Mouse (Mus musculus): ENCODE measurements around the gene Ctc1. TPM values are rescaled to one million over a fixed set of nuclear protein-coding genes. Genes with fewer than 3 reads are reported as not detected.
"Not testable (repeated sequence)": the region's sequence is repeated elsewhere in the genome, so short reads cannot be mapped to it uniquely, and the experiment has no call there.

The Ctc1 gene
- total RNA-seq (2021) = 24.2 and 27.9 TPM in 2 replicates
- long read RNA-seq, experiment 1, full-length matches to known transcripts = 11 of 21 reads
- long read RNA-seq, experiment 1, partial matches to known transcripts = 7 of 21 reads
- long read RNA-seq, experiment 1, other reads (novel, unspliced or antisense) = 3 of 21 reads
- long read RNA-seq, experiment 2, full-length matches to known transcripts = 6 of 13 reads
- long read RNA-seq, experiment 2, partial matches to known transcripts = 3 of 13 reads
- long read RNA-seq, experiment 2, other reads (novel, unspliced or antisense) = 4 of 13 reads

DNA sequence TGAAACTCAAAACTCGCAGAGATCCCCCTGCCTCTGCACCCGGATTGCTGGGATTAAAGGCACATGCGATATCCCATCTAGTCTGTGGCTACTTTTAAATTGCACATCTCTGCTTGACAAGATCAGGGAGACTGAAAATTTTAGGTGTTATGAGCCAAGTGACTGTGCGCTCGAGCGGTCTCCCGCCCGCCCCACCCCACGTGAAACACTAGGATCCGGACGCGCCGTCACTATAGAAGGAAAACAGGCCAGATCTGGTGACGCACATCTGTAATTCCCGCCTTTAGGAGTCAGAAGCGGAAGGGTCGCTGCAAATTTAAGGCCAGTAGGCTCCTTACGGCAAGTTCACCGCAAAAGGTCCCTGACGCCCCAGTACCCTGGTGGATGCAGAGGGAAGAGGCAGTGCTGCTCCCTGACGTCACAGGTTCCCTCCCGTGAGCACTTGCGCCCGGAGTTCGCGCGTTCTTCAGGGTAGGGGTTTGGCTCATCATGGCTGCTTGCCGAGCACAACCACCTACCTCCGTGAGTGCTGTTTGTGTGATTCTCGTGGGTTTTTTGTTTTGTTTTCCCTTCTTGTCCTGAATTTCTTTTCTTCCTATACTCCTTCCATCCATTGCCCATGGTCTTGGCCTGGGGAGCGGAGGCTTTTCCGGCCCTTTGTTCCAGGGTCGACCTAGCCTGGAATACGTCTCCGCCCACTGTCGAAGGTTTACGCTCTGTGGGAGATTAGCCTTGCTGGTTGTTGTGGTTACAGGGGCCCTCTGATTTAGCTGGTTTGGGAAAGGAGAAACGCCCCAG is at the start of gene Ctc1:
TSS of gene Ctc1 (plus strand) at position 268 of the 798 bp plus-strand sequence.
- DNase-seq = peak; percentile 95

DNA sequence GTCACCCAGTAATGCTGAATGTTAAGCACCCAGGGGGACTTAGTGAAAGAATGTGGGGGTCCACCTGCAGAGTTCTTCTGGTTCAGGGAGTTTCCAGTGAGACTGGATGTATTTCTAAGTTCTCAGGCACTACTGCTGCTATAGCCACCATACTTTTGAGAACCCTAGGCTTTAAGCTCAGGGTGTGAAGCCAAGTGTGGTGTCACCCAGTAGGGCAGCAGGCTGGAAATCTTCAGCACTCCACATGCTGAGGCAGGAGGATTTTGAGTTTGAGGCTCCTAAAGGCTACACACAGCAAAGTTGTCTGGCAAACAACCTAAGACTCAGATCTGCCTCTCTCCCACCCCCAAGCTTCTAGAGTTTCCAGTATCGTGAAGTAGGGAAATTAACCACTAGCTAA is 49.2 kb upstream of the Ctc1 start:
- no peak for DNase-seq

GRCm38 (mm10) chr11:68967337-68968282 is 48.1 kb upstream of the Ctc1 start, which contains the start of gene Slc25a35:
TSS of gene Slc25a35 (plus strand) at chr11:68968131.
- DNase-seq = peak; percentile 97

GRCm38 (mm10) chr11:68968752-68969151 is 47.0 kb upstream of the Ctc1 start:
- no peak for DNase-seq

- DNase-seq = peak; percentile 74
Observed at GRCm38 (mm10) chr11:68970232-68970631, 45.5 kb upstream of the Ctc1 start.

GRCm38 (mm10) chr11:68973250-68974058 is 42.3 kb upstream of the Ctc1 start:
- DNase-seq = peak; percentile 94

GRCm38 (mm10) chr11:68974059-68974450 is 41.7 kb upstream of the Ctc1 start:
- no peak for DNase-seq

- no peak for DNase-seq
Observed at GRCm38 (mm10) chr11:68975085-68975484, 40.6 kb upstream of the Ctc1 start, which contains the start of gene Rangrf. TSS of gene Rangrf (minus strand) at chr11:68975185.

- no peak for DNase-seq
Observed at GRCm38 (mm10) chr11:68975601-68976000, 40.1 kb upstream of the Ctc1 start.

GRCm38 (mm10) chr11:68979320-68979733 is 36.4 kb upstream of the Ctc1 start:
- DNase-seq = no peak

- DNase-seq = no peak
Observed at GRCm38 (mm10) chr11:68980919-68981318, 34.8 kb upstream of the Ctc1 start.

- peak; percentile 85 for DNase-seq
Observed at GRCm38 (mm10) chr11:68982639-68983369, 32.9 kb upstream of the Ctc1 start.

GRCm38 (mm10) chr11:68987365-68987882 is 28.3 kb upstream of the Ctc1 start:
- DNase-seq = no peak

DNA sequence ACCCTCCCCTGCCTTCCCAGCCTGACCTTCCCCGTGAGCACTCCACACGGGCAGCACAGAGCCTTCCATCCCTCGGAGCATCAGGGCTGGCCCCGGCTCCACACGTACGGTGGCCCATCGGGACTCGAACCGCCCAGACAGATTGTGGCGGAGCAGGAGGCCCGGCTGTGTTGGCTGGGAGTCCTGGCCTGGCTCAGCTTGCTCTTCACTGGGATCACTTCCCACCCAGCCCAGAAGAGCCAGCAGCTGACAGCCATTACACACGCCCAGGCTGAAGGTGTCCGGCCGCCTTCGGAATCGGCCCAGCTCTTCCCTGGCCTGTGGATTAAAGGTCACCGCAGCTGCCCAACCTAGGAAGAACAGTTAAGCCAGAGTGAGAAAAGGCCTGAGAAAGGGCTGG is 27.4 kb upstream of the Ctc1 start:
- peak; percentile 42 for DNase-seq

DNA sequence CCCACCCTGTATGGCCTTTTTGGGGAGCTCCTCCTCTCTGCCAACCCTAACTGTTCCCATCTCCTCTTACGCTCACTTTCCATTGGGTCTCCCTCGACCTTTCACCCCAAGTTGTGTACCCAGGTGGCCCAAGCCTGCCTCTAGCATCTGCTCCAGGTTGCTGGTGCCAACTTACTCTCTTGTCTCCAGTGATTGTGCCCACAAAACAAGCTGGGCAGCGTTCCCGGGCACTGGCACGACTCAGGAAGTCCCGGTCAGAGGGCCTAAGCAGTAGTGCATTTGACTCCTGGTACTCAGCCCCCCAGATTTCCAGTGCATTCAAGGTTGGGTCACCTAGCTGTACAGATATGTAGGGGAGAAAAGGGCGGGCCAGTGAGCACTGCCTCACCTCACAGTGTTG is 22.6 kb upstream of the Ctc1 start:
- peak; percentile 28 for DNase-seq

GRCm38 (mm10) chr11:68994377-68994776 is 21.3 kb upstream of the Ctc1 start:
- DNase-seq = no peak

DNA sequence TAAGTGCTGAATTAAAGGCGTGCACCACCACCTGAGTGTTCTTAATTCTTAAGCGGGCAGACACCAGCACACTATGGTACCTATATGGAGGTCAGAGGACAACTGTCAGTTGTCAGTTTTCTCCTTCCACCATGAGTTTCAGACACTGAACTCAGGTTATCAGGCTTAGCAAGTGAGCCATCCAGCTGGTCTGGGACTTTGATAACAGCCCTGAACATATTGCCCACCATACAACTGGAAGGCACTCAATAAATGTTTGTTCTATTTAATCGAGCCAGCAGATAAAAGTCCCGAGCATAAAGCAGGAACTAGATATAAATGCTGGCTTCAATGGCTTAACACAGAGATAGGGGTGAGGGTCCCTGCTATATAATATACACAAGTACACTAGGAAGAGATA is 18.6 kb upstream of the Ctc1 start:
- no peak for DNase-seq

- not testable (repeated sequence) for DNase-seq
Observed at GRCm38 (mm10) chr11:69002782-69003181, 12.9 kb upstream of the Ctc1 start.

DNA sequence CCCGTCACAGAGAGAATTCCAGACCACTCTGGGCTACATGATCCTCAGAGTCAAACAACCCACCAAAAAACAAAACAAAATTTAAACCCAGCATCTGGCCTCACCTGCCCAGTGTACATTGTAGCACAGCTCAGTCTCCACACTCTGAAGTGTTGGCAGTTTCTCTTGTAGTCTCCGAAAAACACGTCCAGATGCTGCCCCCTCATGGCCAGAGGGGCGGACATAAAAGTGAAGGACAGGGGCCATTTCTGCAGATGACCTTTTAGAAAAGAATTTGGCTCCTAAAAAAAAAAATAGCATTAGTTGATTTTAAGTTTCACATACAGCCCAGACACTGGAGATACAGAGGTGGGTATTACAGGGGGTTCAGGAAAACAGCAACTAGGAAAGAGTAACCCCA is 12.1 kb upstream of the Ctc1 start:
- peak; percentile 80 for DNase-seq

- no peak for DNase-seq
Observed at GRCm38 (mm10) chr11:69005193-69005592, 10.5 kb upstream of the Ctc1 start.
